Comparison of ENCODE assay signal across 25 mouse cellular contexts in genomic region chr15:61551206-61551605, GRCm38 (mm10).
DNase-seq lines count a peak whose midpoint lies in the region; ATAC-seq lines count a peak whose summit lies in the region.
"Had no signal": no experiment of that assay in that cellular context is flagged by ENCODE, and none has a peak within 500 bp of the region (broad histone marks: within the 10 kb centered on the region; RNA-seq: fewer than 3 reads in every experiment).

No protein-coding gene starts in this region.

- H3K27ac ChIP-seq in midbrain, embryonic 11.5 days (ENCODE audit: low read depth, low read length), result no peak overlapping the region
- no peak overlapping the region for H3K27ac ChIP-seq in midbrain, embryonic 13.5 days
- H3K27ac ChIP-seq: embryonic facial prominence, embryonic 10.5 days; embryonic facial prominence, embryonic 12.5 days; forebrain, embryonic 13.5 days had no signal

- peak; percentile 92 for ATAC-seq in frontal cortex, adult (ENCODE audit: low TSS enrichment)
- ATAC-seq in midbrain, embryonic 11.5 days (ENCODE audit: low FRiP score), result no peak
- no peak for ATAC-seq in midbrain, embryonic 13.5 days
- ATAC-seq: activated CD4-positive, CD25-positive, alpha-beta regulatory T cell, adult 4 months; CD4-positive, CD25-positive, alpha-beta regulatory T cell, adult 4 months; forebrain, embryonic 13.5 days; forebrain, embryonic 16.5 days; Patski had no signal

- no peaks in the 10 kb centered on the region for H3K4me1 ChIP-seq in midbrain, embryonic 11.5 days (ENCODE audit: control insufficient read depth, insufficient read depth, low read length)
- H3K4me1 ChIP-seq in midbrain, embryonic 13.5 days (replicated peaks), result no peaks in the 10 kb centered on the region
- H3K4me1 ChIP-seq: embryonic facial prominence, embryonic 12.5 days; forebrain, embryonic 13.5 days had no signal

- no peaks in the 10 kb centered on the region for H3K36me3 ChIP-seq in midbrain, embryonic 11.5 days (ENCODE audit: control insufficient read depth, insufficient read depth, low read length)
- H3K36me3 ChIP-seq in midbrain, embryonic 13.5 days, result no peaks in the 10 kb centered on the region
- H3K36me3 ChIP-seq: embryonic facial prominence, embryonic 10.5 days; embryonic facial prominence, embryonic 12.5 days; G1E had no signal

- H3K27me3 ChIP-seq in midbrain, embryonic 11.5 days (ENCODE audit: control insufficient read depth, insufficient read depth, low read length), result no peaks in the 10 kb centered on the region
- no peaks in the 10 kb centered on the region for H3K27me3 ChIP-seq in midbrain, embryonic 13.5 days
- H3K27me3 ChIP-seq: CH12.LX; embryonic facial prominence, embryonic 12.5 days; forebrain, embryonic 13.5 days; Patski had no signal

- no peak for DNase-seq in frontal cortex, postnatal 36 days (ENCODE audit: low spot score in 2 of 2)
- DNase-seq in midbrain, embryonic 11.5 days (ENCODE audit: low spot score, missing footprints), result peak; percentile 14
- DNase-seq in brain, adult 2 months (ENCODE audit: low read depth, low spot score), result peak; percentile 71
- no peak for DNase-seq in embryo, embryonic 10.5 days (ENCODE audit: low spot score)
- DNase-seq: adrenal gland, adult 8-10 months; adrenal gland, postnatal 14 days; adrenal gland, postnatal 36 days; B cell, adult 2 months; cerebellum, adult 11 months; cerebellum, adult 18-20 months; cerebellum, adult 8-10 months; cerebellum, adult 9-11 months; cerebellum, postnatal 14 days; cerebellum, postnatal 36 days had no signal

- no peak overlapping the region for H3K4me3 ChIP-seq in midbrain, embryonic 11.5 days (ENCODE audit: low read depth, low read length)
- H3K4me3 ChIP-seq in midbrain, embryonic 13.5 days (replicated peaks), result no peak overlapping the region
- H3K4me3 ChIP-seq: embryonic facial prominence, embryonic 10.5 days; embryonic facial prominence, embryonic 12.5 days; forebrain, embryonic 13.5 days had no signal

- 90% methylated on average over 5 of the region's 5 CpGs for WGBS in midbrain, embryonic 11.5 days
- WGBS in midbrain, embryonic 13.5 days, result 86% methylated on average over 5 of the region's 5 CpGs

- no peak overlapping the region for H3K4me2 ChIP-seq in midbrain, embryonic 11.5 days
- H3K4me2 ChIP-seq in midbrain, embryonic 13.5 days (replicated peaks), result no peak overlapping the region
- H3K4me2 ChIP-seq: embryonic facial prominence, embryonic 12.5 days; forebrain, embryonic 13.5 days had no signal

- no peak overlapping the region for H3K9ac ChIP-seq in midbrain, embryonic 11.5 days (ENCODE audit: low read length)
- no peak overlapping the region for H3K9ac ChIP-seq in midbrain, embryonic 13.5 days (replicated peaks)
- H3K9ac ChIP-seq: embryonic facial prominence, embryonic 12.5 days; forebrain, embryonic 13.5 days had no signal

- no peaks in the 10 kb centered on the region for H3K9me3 ChIP-seq in midbrain, embryonic 11.5 days (ENCODE audit: control insufficient read depth, low read length)
- H3K9me3 ChIP-seq in midbrain, embryonic 13.5 days, result no peaks in the 10 kb centered on the region
- H3K9me3 ChIP-seq: embryonic facial prominence, embryonic 10.5 days; embryonic facial prominence, embryonic 12.5 days; forebrain, embryonic 13.5 days; G1E had no signal

Comparison
In these comparisons a context has a peak if more than half of its experiments do, and no peak if none do; other contexts are left out.
1. DNase-seq: peak in midbrain, embryonic 11.5 days (single experiment) and brain, adult 2 months (single experiment); none in frontal cortex, postnatal 36 days (0 of 2) and embryo, embryonic 10.5 days (single experiment).